Mouse (Mus musculus): ENCODE data around the gene Cadm4.

DNA sequence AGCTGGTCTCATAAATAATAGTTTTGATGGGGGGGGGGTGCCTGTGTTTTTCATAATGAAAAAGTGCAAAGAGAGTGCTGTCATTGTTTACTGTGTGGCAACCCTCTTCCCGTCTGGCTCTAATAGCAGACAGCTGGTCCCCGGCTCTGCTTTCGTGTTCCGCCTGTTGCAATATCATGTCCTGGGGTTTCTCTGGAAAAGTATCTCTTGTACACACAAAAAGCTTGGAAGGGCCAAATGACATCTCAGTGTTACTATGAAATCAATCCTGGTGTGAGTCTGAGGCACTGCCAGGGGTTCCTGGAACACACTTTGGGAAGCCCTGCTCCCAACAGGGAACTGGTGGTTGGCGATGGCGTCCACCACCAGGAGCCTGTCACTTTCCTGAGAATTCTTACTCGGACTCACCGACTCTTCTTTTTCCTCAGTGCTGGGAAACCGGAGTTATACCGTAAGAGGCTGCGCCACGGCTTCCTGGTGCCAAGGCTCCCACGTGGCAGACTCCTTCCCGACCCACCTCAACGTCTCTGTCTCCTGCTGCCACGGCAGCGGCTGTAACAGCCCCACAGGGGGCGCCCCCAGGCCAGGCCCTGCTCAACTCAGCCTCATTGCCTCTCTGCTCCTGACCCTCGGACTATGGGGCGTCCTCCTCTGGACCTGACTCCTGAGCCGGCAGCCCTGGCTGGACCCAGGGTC is 6.9 kb upstream of the Cadm4 start:
- peak; percentile 46 for TF ChIP-seq CTCF (IDR thresholded peaks at IDR 0.05)
- TF ChIP-seq POLR2A (IDR thresholded peaks at IDR 0.05; ENCODE audit: insufficient read depth, low read depth, low read length), result no peak

Measured in heart, adult 2 months (tissue).